Mouse (Mus musculus) small intestine, adult 2 months (tissue): Measurements from ENCODE around the gene Dctn5. TPM values are rescaled to one million over a fixed set of nuclear protein-coding genes. Genes with fewer than 3 reads are reported as not detected.
"Not testable (repeated sequence)": the region's sequence is repeated elsewhere in the genome, so short reads cannot be mapped to it uniquely, and the experiment has no call there.

Source experiments
- H3K27ac ChIP-seq: fragments of 200-500 bp; 2 replicates; pipeline ENCODE4 v1.5.1; 2012; ENCODE audit warnings: low read depth, low read length, control low read depth, inconsistent platforms; ENCODE audit not compliant: insufficient read depth
- H3K27me3 ChIP-seq: fragments of 200-500 bp; 2 replicates; pipeline ENCODE4 v1.6.1; 2012; ENCODE audit warnings: mild to moderate bottlenecking, moderate library complexity, low read length, inconsistent platforms; ENCODE audit not compliant: control insufficient read depth, insufficient read depth
- H3K36me3 ChIP-seq: fragments of 200-500 bp; 2 replicates; pipeline ENCODE4 v1.6.1; 2012; ENCODE audit warnings: mild to moderate bottlenecking, low read length, control low read depth, inconsistent platforms; ENCODE audit not compliant: control insufficient read depth, insufficient read depth
- H3K4me1 ChIP-seq: fragments of 200-500 bp; 2 replicates; pipeline ENCODE4 v1.6.1; 2012; ENCODE audit warnings: low read length, inconsistent platforms, mixed read lengths; ENCODE audit not compliant: control insufficient read depth, insufficient read depth, insufficient read length
- H3K4me3 ChIP-seq: fragments of 200-500 bp; 2 replicates; pipeline ENCODE4 v1.5.1; 2012; ENCODE audit warnings: low read depth, mild to moderate bottlenecking, control low read depth, inconsistent platforms, low read length, moderate library complexity
- CTCF ChIP-seq: fragments of 200-500 bp; IDR thresholded peaks from 2 replicates; pipeline ENCODE4 v1.5.1; 2012; ENCODE audit warnings: low read depth, mild to moderate bottlenecking, control low read depth, inconsistent platforms, low read length, moderate library complexity, mixed read lengths; ENCODE audit not compliant: insufficient replicate concordance, insufficient read length; ENCODE audit errors: extremely low read depth
- POLR2A ChIP-seq: fragments of 200-500 bp; IDR thresholded peaks from 2 replicates; pipeline ENCODE4 v1.6.1; 2012; ENCODE audit warnings: low read depth, mild to moderate bottlenecking, control low read depth, inconsistent platforms, low read length, moderate library complexity
- WGBS: fragments of 180-500 bp; shearing (Covaris S2); methylation state at CpG from one replicate; pipeline ENCODE4 v1.1.7; 2018; 5-methylcytosine and 5-hydroxymethylcytosine counted together
- polyA plus RNA-seq: library from polyadenylated mRNA; depleted of rRNA; stranded (reverse); fragments of >200 nt; gene quantifications from 2 replicates; pipeline ENCODE4 v1.2.3, GENCODE M21; 2012; rRNA removed

Dctn5 gene
- polyA plus RNA-seq: 37.2 and 54.3 TPM in 2 replicates

- Histone ChIP-seq H3K4me3 (peak within 1 kb of the TSS; percentile 83), H3K27ac (peak within 1 kb of the TSS; percentile 36), H3K4me1 (no peaks in the 10 kb centered on the region; the same call in 1 of the 2 replicates), H3K36me3 (peaks cover 15% of the 10 kb centered on the region), H3K27me3 (no peaks in the 10 kb centered on the region)
- under 1% methylated on average over 54 of the region's 54 CpGs for WGBS
- TF ChIP-seq POLR2A (peak; percentile 63), CTCF (no peak)
Measured at GRCm38 (mm10) chr7:122132497-122133337, at the start of gene Dctn5, which contains the start of gene Palb2. Gene Dctn5 (plus strand): TSS chr7:122133041. Gene Palb2 (minus strand): TSS chr7:122132985.

- no peak overlapping the region for H3K27ac ChIP-seq
- no peak overlapping the region for H3K4me3 ChIP-seq
- H3K27me3 ChIP-seq: no peaks in the 10 kb centered on the region
- 80% methylated on average over 11 of the region's 11 CpGs for WGBS
- peaks cover 63% of the 10 kb centered on the region for H3K36me3 ChIP-seq
- peaks cover under 1% of the 10 kb centered on the region; the same call in 1 of the 2 replicates for H3K4me1 ChIP-seq
- TF ChIP-seq POLR2A (no peak), CTCF (no peak)
Measured at GRCm38 (mm10) chr7:122087195-122087982, 45.5 kb upstream of the Dctn5 start.

GRCm38 (mm10) chr7:122094564-122095330 lies 38.1 kb upstream of the Dctn5 start:
- H3K4me3 ChIP-seq: no peak overlapping the region
- TF ChIP-seq POLR2A (no peak), CTCF (peak; percentile 38; the same call in 1 of the 2 replicates)
- H3K36me3 ChIP-seq: peaks cover 74% of the 10 kb centered on the region
- H3K4me1 ChIP-seq: peaks cover 8% of the 10 kb centered on the region
- 72% methylated on average over 2 of the region's 2 CpGs for WGBS
- H3K27me3 ChIP-seq: no peaks in the 10 kb centered on the region
- H3K27ac ChIP-seq: peak overlapping the region; percentile 84

- H3K4me1 ChIP-seq: peaks cover 12% of the 10 kb centered on the region
- H3K36me3 ChIP-seq: peaks cover 47% of the 10 kb centered on the region
- H3K27ac ChIP-seq: no peak overlapping the region
- no peak for TF ChIP-seq POLR2A
- no peak for TF ChIP-seq CTCF
- no peaks in the 10 kb centered on the region for H3K27me3 ChIP-seq
- 80% methylated on average over 3 of the region's 3 CpGs for WGBS
- H3K4me3 ChIP-seq: no peak overlapping the region
Measured at GRCm38 (mm10) chr7:122098009-122098408, 34.8 kb upstream of the Dctn5 start.

- H3K4me3 ChIP-seq: no peak overlapping the region
- H3K4me1 ChIP-seq: peaks cover 12% of the 10 kb centered on the region
- H3K27ac ChIP-seq: no peak overlapping the region
- 29% methylated on average over 4 of the region's 4 CpGs for WGBS
- H3K36me3 ChIP-seq: peaks cover 38% of the 10 kb centered on the region
- no peaks in the 10 kb centered on the region for H3K27me3 ChIP-seq
- TF ChIP-seq CTCF (peak; percentile 31; the same call in 1 of the 2 replicates), POLR2A (no peak)
Measured at GRCm38 (mm10) chr7:122099222-122099621, 33.6 kb upstream of the Dctn5 start.

GRCm38 (mm10) chr7:122101014-122101746 lies 31.7 kb upstream of the Dctn5 start:
- Histone ChIP-seq H3K4me3 (peak overlapping the region; percentile 94), H3K27ac (peak overlapping the region; percentile 51), H3K36me3 (peaks cover 20% of the 10 kb centered on the region)
- H3K4me1 ChIP-seq, H3K27me3 ChIP-seq: not testable (repeated sequence)
- 2% methylated on average over 28 of the region's 28 CpGs for WGBS
